Mouse (Mus musculus) heart, adult 2 months (tissue): ENCODE measurements around the gene Ifna1. TPM values are rescaled to one million over a fixed set of nuclear protein-coding genes. Genes with fewer than 3 reads are reported as not detected.
A peak's percentile ranks its signal among the peaks of the same experiment; 100 is the strongest.

Source experiments
- DNase-seq, 2 experiments: peaks; one replicate each; pipeline ENCODE4 v3.0.0; 2021
- H3K27ac ChIP-seq: fragments of 200-600 bp; 2 replicates; pipeline ENCODE4 v1.8.1; 2022
- H3K27me3 ChIP-seq: fragments of 200-500 bp; 2 replicates; pipeline ENCODE4 v1.6.1; 2012; ENCODE audit warnings: mild to moderate bottlenecking, low read length, inconsistent platforms, mixed read lengths; ENCODE audit not compliant: control insufficient read depth, insufficient read depth
- H3K36me3 ChIP-seq: fragments of 200-500 bp; 2 replicates; pipeline ENCODE4 v1.6.1; 2012; ENCODE audit warnings: low read length, inconsistent platforms; ENCODE audit not compliant: control insufficient read depth, insufficient read depth
- H3K4me1 ChIP-seq: fragments of 200-500 bp; 2 replicates; pipeline ENCODE4 v1.6.1; 2011; ENCODE audit warnings: low read length; ENCODE audit not compliant: control insufficient read depth, insufficient read depth
- H3K4me3 ChIP-seq: fragments of 200-600 bp; 2 replicates; pipeline ENCODE4 v1.8.1; 2022
- H3K79me2 ChIP-seq: fragments of 200-500 bp; replicated peaks from 2 replicates; pipeline ENCODE4 v1.6.1; 2012; ENCODE audit warnings: mild to moderate bottlenecking, inconsistent platforms, low read length, moderate library complexity, mixed read lengths; ENCODE audit not compliant: control insufficient read depth, insufficient read depth
- H3K9ac ChIP-seq: fragments of 200-500 bp; 2 replicates; pipeline ENCODE4 v1.6.1; 2012; ENCODE audit warnings: low read depth, mild to moderate bottlenecking, control low read depth, inconsistent platforms, low read length, mixed read lengths
- CTCF ChIP-seq: fragments of 200-600 bp; IDR thresholded peaks from 2 replicates; pipeline ENCODE4 v1.8.1; 2022; ENCODE audit warnings: antibody characterized with exemption, mild to moderate bottlenecking, moderate library complexity
- EP300 ChIP-seq: fragments of 200-500 bp; IDR thresholded peaks from 2 replicates; pipeline ENCODE4 v1.6.1; 2011; ENCODE audit warnings: low read depth, low read length, control low read depth; ENCODE audit not compliant: insufficient read depth
- POLR2A ChIP-seq: fragments of 200-500 bp; IDR thresholded peaks from 2 replicates; pipeline ENCODE4 v1.6.1; 2011; ENCODE audit warnings: mild to moderate bottlenecking, low read depth, low read length, control low read depth; ENCODE audit not compliant: insufficient read depth
- WGBS: fragments of 180-500 bp; shearing (Covaris S2); methylation state at CpG from one replicate; pipeline ENCODE4 v1.1.7; 2018; 5-methylcytosine and 5-hydroxymethylcytosine counted together
- intact Hi-C: fragments of 180-260 bp; cut with DNase I; formaldehyde crosslinking; loops from one replicate; pipeline ENCODE4 v1.15.1; 2025
- polyA plus RNA-seq: library from polyadenylated mRNA; depleted of rRNA; stranded (reverse); fragments of >200 nt; gene quantifications from 2 replicates; pipeline ENCODE4 v1.2.3, GENCODE M21; 2012
- total RNA-seq, 2 experiments: library from RNA; stranded (reverse); gene quantifications; 2 replicates each; pipeline ENCODE4 v1.2.3; 2021

Gene Ifna1
- total and polyA plus RNA-seq, 3 experiments: not detected

DNA sequence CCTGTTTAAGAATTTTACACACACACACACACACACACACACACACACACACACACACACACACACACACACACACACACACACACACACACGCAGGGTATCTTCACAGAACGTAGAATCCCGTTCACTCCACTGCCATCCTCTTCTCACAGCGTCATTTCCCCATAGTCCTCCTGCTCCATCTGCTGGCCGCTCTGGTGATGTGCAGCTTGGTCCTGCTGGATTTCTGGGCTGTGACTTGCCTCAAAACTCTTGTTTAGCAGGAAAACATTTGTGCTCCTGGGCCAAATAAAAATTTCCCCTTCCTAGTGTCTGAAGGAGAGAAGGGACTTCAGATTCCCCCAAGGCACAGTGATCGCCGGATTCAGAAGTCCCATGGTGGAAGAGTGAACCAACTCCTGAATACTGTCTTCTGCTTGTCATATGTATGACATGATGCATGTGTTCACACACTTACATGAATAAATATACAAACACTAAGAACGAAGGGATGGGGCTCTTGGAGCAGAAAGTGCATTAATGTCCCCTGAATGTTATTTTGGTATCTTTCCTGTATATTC, 17.6 kb downstream of the Ifna1 start:
- DNase-seq: peak; percentile 72 to 83
- no peaks in the 10 kb centered on the region; the same call in 1 of the 2 replicates for H3K27me3 ChIP-seq
- TF ChIP-seq POLR2A (no peak), EP300 (peak; percentile 70; the same call in 1 of the 2 replicates), CTCF (peak; percentile 78)
- H3K4me1 ChIP-seq: no peaks in the 10 kb centered on the region
- no peak overlapping the region for H3K9ac ChIP-seq
- under 1% methylated on average over 8 of the region's 8 CpGs for WGBS
- H3K4me3 ChIP-seq: peak overlapping the region; percentile 50
- intact Hi-C loops: loop anchor here (10.0 kb wide), 1 partner anchor 657 kb away; no protein-coding TSS in a partner anchor
- no peaks in the 10 kb centered on the region for H3K36me3 ChIP-seq
- no peaks in the 10 kb centered on the region for H3K79me2 ChIP-seq
- H3K27ac ChIP-seq: no peak overlapping the region

DNA sequence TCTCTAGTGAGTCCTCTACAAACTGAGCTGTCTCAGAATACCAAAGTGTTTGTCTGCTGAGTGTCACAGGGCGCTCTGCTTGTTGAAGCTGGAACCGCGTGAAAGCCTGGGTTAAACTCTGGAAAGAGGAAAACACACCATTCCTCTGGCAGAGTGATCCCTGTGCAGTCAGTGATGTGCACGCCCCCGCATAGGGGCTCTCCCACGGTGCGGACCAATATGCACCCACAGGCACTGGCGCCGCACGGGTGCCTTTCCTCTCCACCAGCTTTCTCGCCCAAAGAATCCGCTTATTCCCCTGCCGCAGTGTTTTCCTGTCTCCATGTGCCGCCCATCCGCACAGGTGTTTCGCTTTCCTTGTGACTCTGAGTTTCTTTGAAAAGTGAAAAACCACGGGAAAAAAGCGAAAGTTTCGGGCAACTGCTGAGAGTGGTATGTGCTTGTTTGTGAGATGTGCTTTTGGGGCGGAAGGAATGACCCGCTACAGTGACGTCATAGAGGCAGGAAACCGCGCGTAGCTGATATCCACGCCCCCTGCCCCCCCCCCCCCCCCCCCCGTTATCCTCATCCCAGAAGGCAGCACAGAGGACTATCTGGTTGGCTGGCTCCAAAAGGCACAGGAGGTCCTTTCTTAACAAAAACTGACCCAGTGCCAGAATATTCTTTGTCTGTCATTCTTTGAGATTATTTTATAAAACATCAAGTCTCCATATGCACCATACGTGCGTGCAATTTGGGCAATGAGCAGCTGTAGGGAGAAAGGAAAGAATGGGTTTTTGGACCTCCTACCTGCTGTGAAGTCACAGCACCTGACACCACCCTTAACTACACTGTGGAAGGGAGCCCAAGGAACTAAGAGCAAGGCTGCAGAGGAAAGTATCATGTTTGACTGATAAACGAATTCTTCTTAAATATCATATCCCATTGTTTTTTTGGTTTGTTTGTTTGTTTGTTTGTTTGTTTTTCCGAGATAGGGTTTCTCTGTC, 18.3 kb downstream of the Ifna1 start:
- WGBS: 8% methylated on average over 30 of the region's 31 CpGs

DNA sequence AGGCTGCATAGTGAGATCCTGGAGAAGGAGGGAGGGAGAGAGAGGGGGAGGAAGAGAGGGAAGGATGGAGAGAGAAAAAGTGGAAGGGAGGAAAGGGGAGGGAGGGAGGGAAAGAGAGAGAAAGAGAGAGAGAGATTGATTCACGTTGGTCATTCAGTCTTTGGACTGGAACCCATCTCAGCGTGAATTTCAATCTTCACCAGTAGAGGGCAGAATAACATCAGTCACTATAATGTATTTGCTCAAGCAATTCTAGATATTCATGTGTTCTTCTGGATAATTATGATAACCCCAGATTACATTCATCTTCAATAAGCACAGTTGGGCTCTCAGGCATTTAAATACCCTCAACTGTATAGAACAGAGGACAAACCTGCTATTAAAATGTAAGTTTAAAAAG, 22.8 kb downstream of the Ifna1 start:
- Histone ChIP-seq H3K4me3 (no peak overlapping the region), H3K79me2 (no peaks in the 10 kb centered on the region), H3K27ac (no peak overlapping the region), H3K36me3 (no peaks in the 10 kb centered on the region), H3K4me1 (no peaks in the 10 kb centered on the region), H3K9ac (no peak overlapping the region), H3K27me3 (no peaks in the 10 kb centered on the region)
- peak; percentile 89 for TF ChIP-seq CTCF
- no peak for TF ChIP-seq POLR2A
- intact Hi-C loops: loop anchor here (1.0 kb wide), 1 partner anchor 257 kb away; no protein-coding TSS in a partner anchor
- 0% methylated on average over 2 of the region's 2 CpGs for WGBS
- DNase-seq: no peak

More for the DNA sequence above, 18.3 kb downstream of the Ifna1 start:
- intact Hi-C loops: loop anchor here (10.0 kb wide), 1 partner anchor 657 kb away; no protein-coding TSS in a partner anchor
- H3K36me3 ChIP-seq: no peaks in the 10 kb centered on the region
- H3K27ac ChIP-seq: peak overlapping the region; percentile 26
- H3K4me1 ChIP-seq: no peaks in the 10 kb centered on the region
- peak; percentile 50; the same call in 1 of the 2 replicates for TF ChIP-seq POLR2A
- TF ChIP-seq CTCF: no peak
- H3K4me3 ChIP-seq: peak overlapping the region; percentile 50
- H3K79me2 ChIP-seq: no peaks in the 10 kb centered on the region
- peak; percentile 42 to 48 for DNase-seq
- H3K27me3 ChIP-seq: no peaks in the 10 kb centered on the region; the same call in 1 of the 2 replicates
- peak overlapping the region; percentile 58 for H3K9ac ChIP-seq

DNA sequence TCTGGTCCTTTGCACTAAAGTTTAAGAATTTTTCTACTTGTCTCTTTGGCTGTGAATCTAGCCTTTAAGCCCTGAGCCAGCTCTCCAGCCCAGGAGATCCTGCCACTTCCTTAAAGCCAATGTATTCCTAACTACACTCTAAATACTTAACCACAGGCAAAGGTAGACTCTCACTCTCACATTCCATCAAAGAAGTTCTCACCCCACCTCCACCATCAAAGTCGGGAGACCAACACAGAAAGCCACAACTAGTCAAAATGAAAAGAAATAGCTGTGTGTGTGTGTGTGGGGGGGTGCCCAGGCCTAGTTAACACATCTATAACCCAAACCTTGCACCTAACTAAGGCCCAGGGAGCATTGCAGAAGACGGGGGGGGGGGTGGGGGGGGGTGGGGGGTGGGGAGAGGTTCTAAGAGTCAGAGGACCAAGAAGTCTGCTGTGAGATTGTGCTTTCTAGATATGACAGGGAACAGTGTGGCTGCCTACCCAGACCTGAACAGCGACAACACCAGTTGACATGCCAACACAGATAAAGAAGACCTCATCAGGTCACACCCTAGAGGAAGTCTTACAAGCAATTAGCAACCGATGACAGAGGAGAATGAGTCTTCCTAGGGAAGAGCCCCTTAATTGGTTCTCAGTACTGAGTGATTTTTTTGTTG, 25.7 kb downstream of the Ifna1 start:
- Histone ChIP-seq H3K9ac (no peak overlapping the region), H3K27me3 (no peaks in the 10 kb centered on the region), H3K4me1 (no peaks in the 10 kb centered on the region), H3K36me3 (no peaks in the 10 kb centered on the region), H3K79me2 (no peaks in the 10 kb centered on the region), H3K27ac (no peak overlapping the region), H3K4me3 (no peak overlapping the region)
- no peak for DNase-seq
- TF ChIP-seq CTCF (no peak), POLR2A (no peak), EP300 (no peak)
- WGBS: 34% methylated on average over 4 of the region's 4 CpGs
- intact Hi-C loops: no loop called here

DNA sequence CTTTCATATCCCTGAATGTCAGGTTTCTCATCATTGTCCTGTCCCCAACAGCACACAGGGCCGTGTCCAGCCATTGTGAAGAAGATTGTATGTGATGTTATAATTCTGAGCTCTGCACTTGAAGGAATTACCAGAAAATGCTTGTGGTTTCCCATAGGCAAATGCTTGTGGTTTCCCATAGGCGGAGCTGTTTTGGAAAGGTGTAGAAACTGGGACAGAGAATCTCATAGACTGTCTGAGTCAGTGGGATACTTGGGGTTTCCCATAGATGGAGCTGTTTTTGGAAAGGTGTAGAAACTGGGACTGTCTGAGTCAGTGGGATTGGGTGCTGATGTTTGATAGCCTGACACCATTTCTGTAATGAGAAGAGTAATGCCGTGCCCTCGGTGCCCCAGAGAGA, 26.6 kb downstream of the Ifna1 start:
- H3K79me2 ChIP-seq: no peaks in the 10 kb centered on the region
- intact Hi-C loops: no loop called here
- no peaks in the 10 kb centered on the region for H3K27me3 ChIP-seq
- no peak overlapping the region for H3K4me3 ChIP-seq
- no peak overlapping the region for H3K9ac ChIP-seq
- DNase-seq: no peak
- H3K27ac ChIP-seq: no peak overlapping the region
- no peaks in the 10 kb centered on the region for H3K36me3 ChIP-seq
- no peaks in the 10 kb centered on the region for H3K4me1 ChIP-seq
- WGBS: 84% methylated on average over 4 of the region's 4 CpGs
- TF ChIP-seq CTCF (peak; percentile 26; the same call in 1 of the 2 replicates), POLR2A (no peak)
